Mouse (Mus musculus) midbrain, embryonic 13.5 days (tissue): ENCODE measurements around the gene Erc2. TPM values are rescaled to one million over a fixed set of nuclear protein-coding genes. Genes with fewer than 3 reads are reported as not detected.

Source experiments
- ATAC-seq: fragments of 200-750 bp; cut with Nextera tagmentation; 2 replicates; pipeline ENCODE4 v1.8.0; 2017; ENCODE audit warnings: mild to moderate bottlenecking, moderate TSS enrichment, moderate library complexity
- H3K27ac ChIP-seq: fragments of 300-500 bp; sonication (generic); 2 replicates; pipeline ENCODE4 v1.5.1; 2015; ENCODE audit warnings: inconsistent platforms, mild to moderate bottlenecking, moderate library complexity
- H3K27me3 ChIP-seq: fragments of 300-500 bp; sonication (generic); 2 replicates; pipeline ENCODE4 v1.6.1; 2015; ENCODE audit warnings: mild to moderate bottlenecking, inconsistent platforms
- H3K36me3 ChIP-seq: fragments of 300-500 bp; sonication (generic); 2 replicates; pipeline ENCODE4 v1.6.1; 2015; ENCODE audit warnings: mild to moderate bottlenecking, inconsistent platforms
- H3K4me1 ChIP-seq: fragments of 300-500 bp; sonication (generic); replicated peaks from 2 replicates; pipeline ENCODE4 v1.6.1; 2015; ENCODE audit warnings: inconsistent platforms
- H3K4me2 ChIP-seq: fragments of 300-500 bp; sonication (generic); replicated peaks from 2 replicates; pipeline ENCODE4 v1.6.1; 2015; ENCODE audit warnings: moderate library complexity, mild to moderate bottlenecking, inconsistent platforms
- H3K4me3 ChIP-seq: fragments of 300-500 bp; sonication (generic); replicated peaks from 2 replicates; pipeline ENCODE4 v1.5.1; 2015; ENCODE audit warnings: mild to moderate bottlenecking, inconsistent platforms
- H3K9ac ChIP-seq: fragments of 300-500 bp; sonication (generic); replicated peaks from 2 replicates; pipeline ENCODE4 v1.6.1; 2015; ENCODE audit warnings: mild to moderate bottlenecking, inconsistent platforms
- H3K9me3 ChIP-seq: fragments of 300-500 bp; sonication (generic); 2 replicates; pipeline ENCODE4 v1.6.1; 2016; ENCODE audit warnings: mild to moderate bottlenecking, inconsistent platforms
- WGBS: fragments of 180-500 bp; shearing (Covaris S2); methylation state at CpG from one replicate; pipeline ENCODE4 v1.1.7; 2015; 5-methylcytosine and 5-hydroxymethylcytosine counted together
- polyA plus RNA-seq: library from polyadenylated mRNA; unstranded; fragments of >200 nt; fragmentation: Nextera tagmentation; extraction: Ambion mirVana; gene quantifications from 2 replicates; pipeline ENCODE4 v1.2.1, GENCODE M21; 2015

The Erc2 gene
- polyA plus RNA-seq, 1 experiment from 2014 or later: 79.0 TPM

DNA sequence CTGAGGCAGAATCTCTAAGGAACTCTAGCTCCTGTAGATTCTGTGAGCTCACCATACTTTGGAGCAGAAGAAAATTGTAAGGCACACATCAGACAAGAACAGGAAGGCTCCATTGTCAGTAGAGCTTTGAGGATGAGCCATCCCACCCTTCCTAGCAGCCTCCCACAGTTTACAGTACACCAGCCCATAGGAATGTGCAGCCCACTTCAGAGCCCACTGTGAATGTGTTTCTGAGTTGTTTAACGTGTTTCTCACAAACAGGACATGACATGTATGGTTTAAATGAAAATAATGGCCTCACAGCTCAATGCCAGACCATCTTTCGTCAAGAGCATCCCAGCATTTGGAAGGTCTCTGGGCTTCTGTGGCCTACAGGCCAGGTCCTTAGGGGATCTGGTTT lies 549.1 kb downstream of the Erc2 start:
- Histone ChIP-seq H3K4me1 (no peaks in the 10 kb centered on the region), H3K9me3 (no peaks in the 10 kb centered on the region), H3K27ac (no peak overlapping the region), H3K4me3 (no peak overlapping the region), H3K27me3 (peaks cover 3% of the 10 kb centered on the region; the same call in 1 of the 2 replicates), H3K36me3 (no peaks in the 10 kb centered on the region), H3K9ac (no peak overlapping the region), H3K4me2 (no peak overlapping the region)
- no peak for ATAC-seq
- WGBS: 73% methylated on average over 2 of the region's 2 CpGs

DNA sequence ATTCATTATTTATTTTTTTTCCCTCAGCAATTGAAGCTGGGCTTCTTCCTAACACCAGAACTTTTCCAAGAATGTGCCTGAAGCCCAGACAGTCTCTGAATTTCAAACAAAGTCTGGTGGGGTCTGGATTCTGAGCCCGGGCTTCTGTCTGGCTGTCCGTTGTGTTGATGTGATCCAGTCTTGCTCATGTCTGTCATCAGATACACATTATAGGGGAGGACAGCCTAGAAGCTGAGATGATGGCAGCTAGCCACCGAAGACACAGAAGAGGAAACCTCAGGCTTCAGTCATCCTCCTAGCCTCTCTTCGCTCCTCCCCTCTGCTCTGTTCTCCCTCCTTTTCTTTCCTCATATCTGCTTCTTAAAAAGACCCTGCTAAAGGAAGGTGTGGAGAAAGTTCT lies 551.5 kb downstream of the Erc2 start:
- no peak overlapping the region for H3K9ac ChIP-seq
- no peak overlapping the region for H3K4me3 ChIP-seq
- no peak for ATAC-seq
- H3K36me3 ChIP-seq: no peaks in the 10 kb centered on the region
- no peaks in the 10 kb centered on the region for H3K27me3 ChIP-seq
- 94% methylated on average over 4 of the region's 4 CpGs for WGBS
- H3K4me1 ChIP-seq: no peaks in the 10 kb centered on the region
- no peak overlapping the region for H3K27ac ChIP-seq
- H3K4me2 ChIP-seq: no peak overlapping the region
- H3K9me3 ChIP-seq: no peaks in the 10 kb centered on the region

DNA sequence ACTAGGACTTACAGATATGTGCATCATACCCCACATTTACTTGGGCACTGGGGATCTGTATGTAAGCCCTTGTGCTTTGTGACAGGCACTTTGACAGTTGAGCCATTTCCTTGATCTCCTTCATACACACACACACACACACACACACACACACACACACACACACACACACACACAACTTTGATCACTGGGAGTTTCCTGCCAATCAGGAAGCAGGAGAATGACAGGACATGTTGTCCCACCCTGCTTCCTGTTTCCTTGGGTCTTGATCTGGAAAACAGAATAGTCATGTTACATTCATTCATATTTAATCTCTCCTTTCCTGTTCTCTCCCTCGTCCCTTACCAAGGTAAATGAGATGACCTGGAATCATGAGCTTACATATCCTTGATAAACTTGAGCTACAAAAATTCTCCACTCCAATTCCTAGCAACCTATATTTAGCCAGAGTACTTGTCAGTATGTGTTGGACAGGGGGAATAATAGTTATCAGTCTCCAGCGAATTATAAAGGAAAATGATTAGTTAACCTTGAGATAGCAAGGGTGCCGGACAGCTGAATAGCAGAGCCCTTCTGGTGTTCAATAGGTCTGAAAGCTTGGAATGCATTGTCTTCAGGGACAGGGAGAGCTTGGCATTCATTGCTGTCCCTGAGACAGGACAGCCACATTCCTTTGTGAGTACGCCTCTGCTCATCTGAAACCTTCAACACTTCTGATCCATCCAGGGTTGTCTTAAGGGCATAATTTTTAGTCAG lies 559.0 kb downstream of the Erc2 start:
- no peaks in the 10 kb centered on the region for H3K36me3 ChIP-seq
- H3K27me3 ChIP-seq: no peaks in the 10 kb centered on the region
- no peaks in the 10 kb centered on the region for H3K9me3 ChIP-seq
- H3K9ac ChIP-seq: no peak overlapping the region
- H3K4me2 ChIP-seq: no peak overlapping the region
- WGBS: 20% methylated on average over 4 of the region's 4 CpGs
- no peak overlapping the region for H3K27ac ChIP-seq
- no peak for ATAC-seq
- H3K4me1 ChIP-seq: no peaks in the 10 kb centered on the region; the same call in 1 of the 2 replicates
- no peak overlapping the region for H3K4me3 ChIP-seq

GRCm38 (mm10) chr14:28192711-28193364 lies 570.6 kb downstream of the Erc2 start:
- Histone ChIP-seq H3K9me3 (no peaks in the 10 kb centered on the region), H3K27ac (no peak overlapping the region), H3K4me3 (no peak overlapping the region), H3K4me2 (no peak overlapping the region), H3K9ac (no peak overlapping the region), H3K27me3 (no peaks in the 10 kb centered on the region), H3K4me1 (no peaks in the 10 kb centered on the region), H3K36me3 (no peaks in the 10 kb centered on the region)
- no peak for ATAC-seq
- WGBS: 78% methylated on average over 8 of the region's 8 CpGs

DNA sequence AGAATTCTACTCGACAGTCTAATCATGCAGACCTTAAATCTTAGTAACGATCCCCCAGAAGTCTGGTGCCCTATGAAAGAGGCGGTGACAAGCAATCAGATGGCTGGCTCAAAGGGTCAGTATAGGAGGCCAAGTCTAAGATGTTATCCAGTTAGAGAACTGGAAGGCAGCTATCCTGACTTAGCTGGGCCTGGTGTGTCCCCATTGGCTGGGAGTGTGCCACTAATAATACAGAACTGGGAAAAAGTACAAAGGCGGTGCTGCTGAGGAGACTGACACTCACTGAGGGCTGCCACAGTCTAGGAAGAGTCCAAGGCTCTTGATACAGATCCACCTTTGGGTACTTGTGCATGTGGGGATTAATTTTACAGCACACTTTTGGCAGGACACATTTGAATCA lies 581.6 kb downstream of the Erc2 start:
- Histone ChIP-seq H3K36me3 (no peaks in the 10 kb centered on the region), H3K9me3 (no peaks in the 10 kb centered on the region), H3K9ac (no peak overlapping the region), H3K4me1 (no peaks in the 10 kb centered on the region), H3K27ac (no peak overlapping the region), H3K27me3 (no peaks in the 10 kb centered on the region), H3K4me3 (no peak overlapping the region), H3K4me2 (no peak overlapping the region)
- WGBS: 82% methylated on average over 4 of the region's 4 CpGs
- ATAC-seq: no peak

DNA sequence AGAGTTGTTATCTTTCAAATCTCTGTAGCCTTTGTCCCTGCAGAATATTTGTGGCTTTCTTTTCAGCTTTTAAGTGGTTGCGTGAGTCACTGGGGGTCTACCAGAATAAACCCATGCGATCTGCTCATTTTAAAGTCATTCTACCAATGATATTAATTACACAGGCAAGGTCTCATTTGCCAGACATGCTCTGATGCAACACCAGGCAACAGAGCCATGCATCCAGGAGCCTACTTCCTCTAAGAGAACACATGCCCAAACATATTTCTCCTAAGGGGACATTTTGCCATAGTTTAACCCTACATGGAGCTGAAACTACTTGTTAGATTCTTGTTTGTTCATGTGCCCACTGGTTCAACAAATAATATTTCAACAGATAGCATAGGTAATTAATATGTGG lies 584.1 kb downstream of the Erc2 start:
- H3K36me3 ChIP-seq: no peaks in the 10 kb centered on the region
- no peak overlapping the region for H3K4me2 ChIP-seq
- H3K9ac ChIP-seq: no peak overlapping the region
- no peak overlapping the region for H3K27ac ChIP-seq
- WGBS: 97% methylated on average over 2 of the region's 2 CpGs
- ATAC-seq: no peak
- no peaks in the 10 kb centered on the region for H3K4me1 ChIP-seq
- no peaks in the 10 kb centered on the region for H3K27me3 ChIP-seq
- H3K4me3 ChIP-seq: no peak overlapping the region
- H3K9me3 ChIP-seq: no peaks in the 10 kb centered on the region

GRCm38 (mm10) chr14:28225550-28225949 lies 603.3 kb downstream of the Erc2 start:
- H3K4me3 ChIP-seq: no peak overlapping the region
- no peak overlapping the region for H3K27ac ChIP-seq
- no peak for ATAC-seq
- H3K9ac ChIP-seq: no peak overlapping the region
- H3K4me1 ChIP-seq: no peaks in the 10 kb centered on the region
- no peaks in the 10 kb centered on the region for H3K36me3 ChIP-seq
- WGBS: 93% methylated on average over 6 of the region's 6 CpGs
- H3K4me2 ChIP-seq: no peak overlapping the region
- no peaks in the 10 kb centered on the region for H3K9me3 ChIP-seq
- no peaks in the 10 kb centered on the region for H3K27me3 ChIP-seq

DNA sequence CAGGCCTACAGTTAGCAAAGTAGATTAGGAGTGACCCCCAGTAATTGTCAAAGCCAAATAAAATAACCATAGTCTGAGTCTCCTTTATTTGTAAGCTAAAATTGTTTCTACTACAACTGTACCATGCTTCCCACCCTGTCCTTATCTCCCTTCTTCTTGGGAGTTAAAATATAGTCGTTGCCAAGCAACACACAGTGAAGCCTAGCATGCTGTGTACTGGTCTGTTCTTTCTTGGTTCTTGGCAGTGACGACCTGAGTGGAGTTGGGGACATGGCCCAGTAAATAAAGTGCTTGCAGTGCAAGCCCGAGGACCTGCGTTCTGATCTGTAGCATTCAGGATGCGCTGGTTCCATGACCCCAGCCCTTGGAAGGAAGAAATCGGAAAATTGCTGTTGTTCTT lies 608.3 kb downstream of the Erc2 start:
- H3K4me3 ChIP-seq: no peak overlapping the region
- WGBS: 80% methylated on average over 6 of the region's 6 CpGs

DNA sequence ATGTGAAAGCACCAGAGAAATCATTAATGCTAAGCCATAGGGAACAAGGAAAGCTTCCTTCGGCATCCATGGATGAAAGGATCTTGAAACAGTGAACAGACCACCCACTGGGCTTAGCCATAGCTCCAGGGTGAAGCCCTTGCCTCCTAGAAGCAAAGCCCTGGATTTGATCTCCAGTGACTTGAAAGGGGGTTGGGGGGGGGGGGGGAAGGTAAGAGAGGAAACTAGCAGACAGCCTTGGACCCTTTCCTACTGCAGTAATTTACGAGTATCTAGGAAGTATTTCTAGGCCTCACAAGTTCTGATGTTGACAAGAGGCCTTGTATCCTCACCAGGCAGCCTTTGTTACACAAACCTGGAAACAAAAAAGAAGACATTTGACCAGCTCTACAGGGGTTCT lies 609.0 kb downstream of the Erc2 start:
- no peak for ATAC-seq
- H3K4me1 ChIP-seq: no peaks in the 10 kb centered on the region
- H3K27ac ChIP-seq: no peak overlapping the region
- WGBS: 27% methylated on average over 2 of the region's 2 CpGs
- no peak overlapping the region for H3K4me2 ChIP-seq
- H3K4me3 ChIP-seq: no peak overlapping the region
- no peaks in the 10 kb centered on the region for H3K27me3 ChIP-seq
- H3K36me3 ChIP-seq: no peaks in the 10 kb centered on the region
- H3K9ac ChIP-seq: no peak overlapping the region
- no peaks in the 10 kb centered on the region for H3K9me3 ChIP-seq

More for the DNA sequence above, 608.3 kb downstream of the Erc2 start:
- no peak overlapping the region for H3K4me2 ChIP-seq
- H3K9ac ChIP-seq: no peak overlapping the region
- no peaks in the 10 kb centered on the region for H3K4me1 ChIP-seq
- no peaks in the 10 kb centered on the region for H3K36me3 ChIP-seq
- H3K27ac ChIP-seq: no peak overlapping the region
- ATAC-seq: no peak
- no peaks in the 10 kb centered on the region for H3K27me3 ChIP-seq
- H3K9me3 ChIP-seq: no peaks in the 10 kb centered on the region

DNA sequence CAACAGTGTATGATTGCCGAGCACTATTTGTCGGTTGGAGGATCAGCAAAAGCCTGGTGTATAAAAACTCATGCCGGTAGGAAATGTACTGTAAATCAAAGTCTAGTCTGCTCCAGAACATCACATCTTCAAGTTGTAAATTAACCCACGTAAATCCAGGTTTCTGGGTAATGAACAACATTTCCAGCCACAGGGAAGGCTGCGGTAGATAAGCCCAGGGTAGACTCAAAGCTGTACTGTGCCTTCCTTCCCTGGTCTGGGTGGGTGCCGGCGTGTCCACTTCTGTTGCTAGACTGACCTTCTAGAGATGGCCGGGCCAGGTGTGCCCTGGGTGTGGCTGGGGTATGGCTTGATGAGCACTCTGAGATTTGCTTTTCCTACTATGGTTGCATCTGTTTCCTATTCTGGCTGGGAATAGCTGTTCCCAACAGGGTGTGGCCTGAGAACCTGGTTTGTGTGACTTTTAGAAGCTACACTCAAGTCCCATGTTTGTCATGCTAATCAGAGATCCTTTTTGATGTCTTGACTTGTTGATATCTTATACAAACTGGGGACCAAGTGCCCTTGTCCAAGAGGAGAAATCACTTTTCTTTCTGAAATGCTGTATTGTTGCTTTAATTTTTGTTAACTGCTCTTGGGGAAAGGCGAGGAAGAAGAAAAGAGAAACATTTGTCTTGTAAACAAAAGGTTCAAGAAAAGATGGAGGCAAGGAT lies 616.3 kb downstream of the Erc2 start:
- Histone ChIP-seq H3K4me3 (no peak overlapping the region), H3K9me3 (no peaks in the 10 kb centered on the region), H3K4me1 (no peaks in the 10 kb centered on the region), H3K9ac (no peak overlapping the region), H3K27me3 (no peaks in the 10 kb centered on the region), H3K27ac (no peak overlapping the region), H3K4me2 (no peak overlapping the region), H3K36me3 (no peaks in the 10 kb centered on the region)
- WGBS: 90% methylated on average over 9 of the region's 9 CpGs
- no peak for ATAC-seq

DNA sequence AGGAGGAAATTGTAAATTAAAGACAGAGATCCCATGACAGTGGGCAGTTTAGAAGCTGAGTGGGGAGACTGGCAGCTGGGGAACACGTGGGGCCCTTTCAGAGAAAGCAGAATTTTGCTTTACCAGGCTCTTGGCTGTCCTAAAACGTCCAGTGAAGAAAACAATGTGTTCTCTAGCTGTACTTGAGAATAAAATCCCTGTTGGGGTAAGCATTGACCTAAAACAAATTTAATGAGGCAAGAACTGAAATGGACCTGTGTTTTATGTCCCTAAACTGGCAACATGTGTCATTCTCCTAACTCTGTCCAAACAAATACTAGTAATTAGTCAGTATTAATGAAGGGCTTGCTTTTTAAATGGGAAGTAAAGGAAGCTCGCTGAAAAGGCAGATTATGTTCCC lies 617.9 kb downstream of the Erc2 start:
- 48% methylated on average over 3 of the region's 3 CpGs for WGBS
- no peak for ATAC-seq

GRCm38 (mm10) chr14:28242743-28243142 lies 620.5 kb downstream of the Erc2 start:
- Histone ChIP-seq H3K9me3 (no peaks in the 10 kb centered on the region), H3K27ac (no peak overlapping the region), H3K4me1 (no peaks in the 10 kb centered on the region), H3K4me2 (no peak overlapping the region), H3K27me3 (no peaks in the 10 kb centered on the region), H3K4me3 (no peak overlapping the region), H3K9ac (no peak overlapping the region), H3K36me3 (no peaks in the 10 kb centered on the region)
- no peak for ATAC-seq
- 74% methylated on average over 3 of the region's 3 CpGs for WGBS

More for the DNA sequence above, 617.9 kb downstream of the Erc2 start:
- no peak overlapping the region for H3K27ac ChIP-seq
- H3K27me3 ChIP-seq: no peaks in the 10 kb centered on the region
- no peak overlapping the region for H3K4me2 ChIP-seq
- no peaks in the 10 kb centered on the region for H3K9me3 ChIP-seq
- H3K36me3 ChIP-seq: no peaks in the 10 kb centered on the region
- no peak overlapping the region for H3K4me3 ChIP-seq
- H3K4me1 ChIP-seq: no peaks in the 10 kb centered on the region
- H3K9ac ChIP-seq: no peak overlapping the region
